Mouse (Mus musculus) kidney, embryonic 15.5 days (tissue): ENCODE measurements around the gene Pter. TPM values are rescaled to one million over a fixed set of nuclear protein-coding genes. Genes with fewer than 3 reads are reported as not detected.

ENCODE experiments used
- ATAC-seq: fragments of 200-750 bp; cut with Nextera tagmentation; replicated peaks from 2 replicates; pipeline ENCODE4 v1.8.0; 2017; ENCODE audit warnings: moderate TSS enrichment; ENCODE audit not compliant: low FRiP score
- H3K27ac ChIP-seq: fragments of 300-500 bp; sonication (generic); 2 replicates; pipeline ENCODE4 v1.5.1; 2015; ENCODE audit warnings: mild to moderate bottlenecking, inconsistent platforms
- H3K27me3 ChIP-seq: fragments of 300-500 bp; sonication (generic); 2 replicates; pipeline ENCODE4 v1.6.1; 2015; ENCODE audit warnings: inconsistent platforms
- H3K36me3 ChIP-seq: fragments of 300-500 bp; sonication (generic); 2 replicates; pipeline ENCODE4 v1.6.1; 2015; ENCODE audit warnings: inconsistent platforms
- H3K4me1 ChIP-seq: fragments of 300-500 bp; sonication (generic); 2 replicates; pipeline ENCODE4 v1.6.1; 2015; ENCODE audit warnings: inconsistent platforms
- H3K4me2 ChIP-seq: fragments of 300-500 bp; sonication (generic); 2 replicates; pipeline ENCODE4 v1.6.1; 2015; ENCODE audit warnings: moderate library complexity, mild to moderate bottlenecking, inconsistent platforms
- H3K4me3 ChIP-seq: fragments of 300-500 bp; sonication (generic); replicated peaks from 2 replicates; pipeline ENCODE4 v1.5.1; 2015; ENCODE audit warnings: mild to moderate bottlenecking, inconsistent platforms
- H3K9ac ChIP-seq: fragments of 300-500 bp; sonication (generic); 2 replicates; pipeline ENCODE4 v1.6.1; 2015; ENCODE audit warnings: mild to moderate bottlenecking, inconsistent platforms
- H3K9me3 ChIP-seq: fragments of 300-500 bp; sonication (generic); replicated peaks from 2 replicates; pipeline ENCODE4 v1.6.1; 2016; ENCODE audit warnings: inconsistent platforms
- WGBS: fragments of 180-500 bp; shearing (Covaris S2); methylation state at CpG from one replicate; pipeline ENCODE4 v1.1.7; 2015; ENCODE audit warnings: mixed read lengths; 5-methylcytosine and 5-hydroxymethylcytosine counted together
- polyA plus RNA-seq: library from polyadenylated mRNA; unstranded; fragments of >200 nt; fragmentation: Nextera tagmentation; extraction: Ambion mirVana; gene quantifications from 2 replicates; pipeline ENCODE4 v1.2.1, GENCODE M21; 2015

The Pter gene
- polyA plus RNA-seq: 51.5 and 53.6 TPM in 2 replicates

- WGBS: under 1% methylated on average over 24 of the region's 24 CpGs
- peak; percentile 99 for ATAC-seq
- peak within 1 kb of the TSS; percentile 66 for H3K9ac ChIP-seq
- peak within 1 kb of the TSS; percentile 82 for H3K4me2 ChIP-seq
- H3K27me3 ChIP-seq: no peaks in the 10 kb centered on the region
- peak within 1 kb of the TSS; percentile 63 for H3K4me3 ChIP-seq
- H3K27ac ChIP-seq: peak within 1 kb of the TSS; percentile 84
- peaks cover 11% of the 10 kb centered on the region for H3K4me1 ChIP-seq
- H3K9me3 ChIP-seq: no peaks in the 10 kb centered on the region
- H3K36me3 ChIP-seq: no peaks in the 10 kb centered on the region
Measured at GRCm38 (mm10) chr2:12923804-12924591, at the start of gene Pter. Gene Pter (plus strand): TSS chr2:12924041.

- no peak overlapping the region for H3K4me3 ChIP-seq
- H3K4me1 ChIP-seq: no peaks in the 10 kb centered on the region
- no peaks in the 10 kb centered on the region for H3K27me3 ChIP-seq
- 48% methylated on average over 1 of the region's 1 CpGs for WGBS
- H3K9ac ChIP-seq: no peak overlapping the region
- no peak overlapping the region for H3K27ac ChIP-seq
- no peaks in the 10 kb centered on the region for H3K9me3 ChIP-seq
- H3K4me2 ChIP-seq: no peak overlapping the region
- no peaks in the 10 kb centered on the region for H3K36me3 ChIP-seq
- ATAC-seq: no peak
Measured at GRCm38 (mm10) chr2:12874232-12874631, 49.6 kb upstream of the Pter start.

- Histone ChIP-seq H3K27me3 (no peaks in the 10 kb centered on the region), H3K36me3 (no peaks in the 10 kb centered on the region), H3K27ac (no peak overlapping the region), H3K9ac (no peak overlapping the region), H3K9me3 (no peaks in the 10 kb centered on the region), H3K4me1 (no peaks in the 10 kb centered on the region), H3K4me2 (no peak overlapping the region), H3K4me3 (no peak overlapping the region)
- 64% methylated on average over 2 of the region's 2 CpGs for whole genome bisulfite sequencing
- ATAC-seq: peak; percentile 83
Measured at GRCm38 (mm10) chr2:12879492-12879891, 44.3 kb upstream of the Pter start.

GRCm38 (mm10) chr2:12881009-12881408, 42.8 kb upstream of the Pter start:
- no peak for ATAC-seq
- no peaks in the 10 kb centered on the region for H3K27me3 ChIP-seq
- H3K4me1 ChIP-seq: no peaks in the 10 kb centered on the region
- no peak overlapping the region for H3K4me3 ChIP-seq
- no peak overlapping the region for H3K4me2 ChIP-seq
- no peaks in the 10 kb centered on the region for H3K9me3 ChIP-seq
- no peaks in the 10 kb centered on the region for H3K36me3 ChIP-seq
- no peak overlapping the region for H3K9ac ChIP-seq
- H3K27ac ChIP-seq: no peak overlapping the region
- 95% methylated on average over 1 of the region's 1 CpGs for whole genome bisulfite sequencing

GRCm38 (mm10) chr2:12883276-12883914, 40.4 kb upstream of the Pter start:
- WGBS: 80% methylated on average over 10 of the region's 10 CpGs

GRCm38 (mm10) chr2:12887015-12887414, 36.8 kb upstream of the Pter start:
- H3K9me3 ChIP-seq: no peaks in the 10 kb centered on the region
- no peak overlapping the region for H3K4me2 ChIP-seq
- H3K9ac ChIP-seq: no peak overlapping the region
- no peak overlapping the region for H3K27ac ChIP-seq
- H3K4me3 ChIP-seq: no peak overlapping the region
- H3K36me3 ChIP-seq: no peaks in the 10 kb centered on the region
- WGBS: 51% methylated on average over 2 of the region's 2 CpGs
- no peaks in the 10 kb centered on the region for H3K27me3 ChIP-seq
- H3K4me1 ChIP-seq: no peaks in the 10 kb centered on the region
- ATAC-seq: no peak

More at GRCm38 (mm10) chr2:12883276-12883914, 40.4 kb upstream of the Pter start:
- no peaks in the 10 kb centered on the region for H3K9me3 ChIP-seq
- H3K4me3 ChIP-seq: no peak overlapping the region
- no peaks in the 10 kb centered on the region for H3K36me3 ChIP-seq
- H3K4me1 ChIP-seq: no peaks in the 10 kb centered on the region
- 0 out of 2 replicates have a peak, but pooled peaks have one; percentile 6 for ATAC-seq
- H3K27ac ChIP-seq: no peak overlapping the region
- H3K9ac ChIP-seq: no peak overlapping the region
- H3K4me2 ChIP-seq: no peak overlapping the region
- no peaks in the 10 kb centered on the region for H3K27me3 ChIP-seq

GRCm38 (mm10) chr2:12905786-12906185, 18.1 kb upstream of the Pter start:
- 83% methylated on average over 1 of the region's 1 CpGs for WGBS

GRCm38 (mm10) chr2:12925643-12926042, 1.8 kb downstream of the Pter start:
- Histone ChIP-seq H3K27ac (no peak overlapping the region), H3K9ac (no peak overlapping the region), H3K9me3 (no peaks in the 10 kb centered on the region), H3K27me3 (no peaks in the 10 kb centered on the region), H3K4me1 (peaks cover 13% of the 10 kb centered on the region), H3K36me3 (no peaks in the 10 kb centered on the region), H3K4me3 (no peak overlapping the region), H3K4me2 (no peak overlapping the region)
- no peak for ATAC-seq
- 84% methylated on average over 1 of the region's 1 CpGs for WGBS

More at GRCm38 (mm10) chr2:12905786-12906185, 18.1 kb upstream of the Pter start:
- H3K36me3 ChIP-seq: no peaks in the 10 kb centered on the region
- H3K9me3 ChIP-seq: no peaks in the 10 kb centered on the region
- H3K9ac ChIP-seq: no peak overlapping the region
- no peak for ATAC-seq
- H3K27me3 ChIP-seq: no peaks in the 10 kb centered on the region
- no peak overlapping the region for H3K4me2 ChIP-seq
- H3K4me3 ChIP-seq: no peak overlapping the region
- H3K27ac ChIP-seq: no peak overlapping the region
- no peaks in the 10 kb centered on the region for H3K4me1 ChIP-seq

GRCm38 (mm10) chr2:12930338-12930737, 6.5 kb downstream of the Pter start:
- no peaks in the 10 kb centered on the region for H3K9me3 ChIP-seq
- H3K4me2 ChIP-seq: no peak overlapping the region
- H3K9ac ChIP-seq: no peak overlapping the region
- no peaks in the 10 kb centered on the region for H3K36me3 ChIP-seq
- 0 out of 2 replicates have a peak, but pooled peaks cover 4% of the 10 kb centered on the region for H3K4me1 ChIP-seq
- no peak overlapping the region for H3K27ac ChIP-seq
- ATAC-seq: no peak
- 78% methylated on average over 2 of the region's 2 CpGs for WGBS
- no peaks in the 10 kb centered on the region for H3K27me3 ChIP-seq
- no peak overlapping the region for H3K4me3 ChIP-seq

GRCm38 (mm10) chr2:12933905-12934304, 10.1 kb downstream of the Pter start:
- 90% methylated on average over 2 of the region's 2 CpGs for WGBS
- H3K27ac ChIP-seq: no peak overlapping the region
- no peak for ATAC-seq

GRCm38 (mm10) chr2:12935286-12935685, 11.4 kb downstream of the Pter start:
- no peaks in the 10 kb centered on the region for H3K27me3 ChIP-seq

More at GRCm38 (mm10) chr2:12933905-12934304, 10.1 kb downstream of the Pter start:
- H3K9ac ChIP-seq: no peak overlapping the region
- no peaks in the 10 kb centered on the region for H3K36me3 ChIP-seq
- H3K4me3 ChIP-seq: no peak overlapping the region
- no peaks in the 10 kb centered on the region for H3K9me3 ChIP-seq
- 0 out of 2 replicates have a peak, but pooled peaks cover 3% of the 10 kb centered on the region for H3K4me1 ChIP-seq
- no peaks in the 10 kb centered on the region for H3K27me3 ChIP-seq
- no peak overlapping the region for H3K4me2 ChIP-seq

GRCm38 (mm10) chr2:12937461-12938217, 13.8 kb downstream of the Pter start:
- H3K4me3 ChIP-seq: no peak overlapping the region
- no peak overlapping the region for H3K4me2 ChIP-seq
- WGBS: 85% methylated on average over 10 of the region's 10 CpGs
- H3K9ac ChIP-seq: no peak overlapping the region
- no peaks in the 10 kb centered on the region for H3K36me3 ChIP-seq
- no peaks in the 10 kb centered on the region for H3K4me1 ChIP-seq
- no peaks in the 10 kb centered on the region for H3K9me3 ChIP-seq
- H3K27me3 ChIP-seq: no peaks in the 10 kb centered on the region
- no peak overlapping the region for H3K27ac ChIP-seq
- no peak for ATAC-seq

More at GRCm38 (mm10) chr2:12935286-12935685, 11.4 kb downstream of the Pter start:
- no peak overlapping the region for H3K9ac ChIP-seq
- H3K9me3 ChIP-seq: no peaks in the 10 kb centered on the region
- no peaks in the 10 kb centered on the region for H3K36me3 ChIP-seq
- WGBS: 68% methylated on average over 2 of the region's 2 CpGs
- no peak for ATAC-seq
- no peak overlapping the region for H3K4me3 ChIP-seq
- H3K4me2 ChIP-seq: no peak overlapping the region
- H3K4me1 ChIP-seq: no peaks in the 10 kb centered on the region
- no peak overlapping the region for H3K27ac ChIP-seq
